8 mouse cellular contexts compared by ENCODE assay signal in the genomic region with DNA sequence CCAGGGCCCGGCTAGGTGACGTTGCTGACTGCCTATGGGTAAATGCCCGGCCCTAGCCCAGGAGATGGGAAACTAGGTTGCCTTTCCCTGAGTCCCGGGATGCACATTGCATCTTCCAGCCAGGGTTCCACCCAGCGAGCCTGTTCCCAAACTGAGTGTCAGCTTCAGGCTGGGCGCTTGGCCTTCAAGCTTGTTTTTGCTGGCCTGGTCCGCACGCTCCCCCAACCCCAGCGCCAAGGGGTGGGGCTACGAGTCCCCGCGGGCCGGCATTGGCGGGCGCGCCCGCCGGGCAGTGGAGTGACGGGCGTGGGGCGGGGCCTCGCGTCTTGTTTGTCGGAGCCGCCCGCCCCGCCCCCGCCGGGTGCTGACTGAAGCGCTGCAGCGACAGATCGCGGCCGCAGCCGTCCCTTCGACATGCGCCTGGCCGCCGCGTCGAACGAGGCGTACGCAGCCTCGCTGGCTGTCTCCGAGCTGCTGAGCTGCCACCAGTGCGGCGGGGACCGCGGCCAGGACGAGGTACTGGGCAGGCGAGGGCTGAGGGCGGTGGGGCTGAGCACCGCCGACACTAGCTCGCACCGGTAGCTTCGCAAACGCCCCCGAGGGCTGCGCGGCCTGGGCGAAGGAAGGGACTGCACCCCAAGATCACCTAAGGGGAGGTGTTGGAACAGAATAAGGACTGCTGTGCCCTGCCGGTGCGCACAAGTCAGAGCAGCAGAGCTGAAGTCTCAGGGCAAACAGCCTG.
DNase-seq lines count a peak whose midpoint lies in the region; ATAC-seq and TF ChIP-seq lines count a peak whose summit lies in the region.

No protein-coding gene starts in this region.

- H3K4me3 ChIP-seq in cerebellum, adult 2 months (replicated peaks; ENCODE audit: insufficient read depth, low read depth, low read length) = peak overlapping the region; percentile 86
- H3K4me3 ChIP-seq in forebrain, postnatal 0 days (ENCODE audit: low read depth, low read length) = peak overlapping the region; percentile 48
- peak overlapping the region; percentile 73 for H3K4me3 ChIP-seq in lung, embryonic 14.5 days (ENCODE audit: low read depth, low read length)

- TF ChIP-seq POLR2A in cerebellum, adult 2 months (IDR thresholded peaks at IDR 0.05; ENCODE audit: borderline replicate concordance, insufficient read depth, low read length) = peak; percentile 91

- no peaks in the 10 kb centered on the region for H3K9me3 ChIP-seq in forebrain, postnatal 0 days (ENCODE audit: low read length)
- no peaks in the 10 kb centered on the region for H3K9me3 ChIP-seq in lung, embryonic 14.5 days (ENCODE audit: low read depth, low read length)

- H3K36me3 ChIP-seq in forebrain, postnatal 0 days (ENCODE audit: insufficient read depth) = no peaks in the 10 kb centered on the region
- no peaks in the 10 kb centered on the region for H3K36me3 ChIP-seq in lung, embryonic 14.5 days (ENCODE audit: insufficient read depth)

- ATAC-seq in forebrain, postnatal 0 days = peak; percentile 98
- ATAC-seq in lung, embryonic 14.5 days (ENCODE audit: insufficient read depth) = peak; percentile 97
- ATAC-seq in neutrophil, adult 5-6 weeks (ENCODE audit: extremely low read depth, insufficient number of reproducible peaks, low FRiP score, poor library complexity, severe bottlenecking) = peak; percentile 75

- TF ChIP-seq CTCF in cerebellum, adult 2 months (IDR thresholded peaks at IDR 0.05; ENCODE audit: borderline replicate concordance, insufficient read depth, low read depth, low read length) = no peak
- TF ChIP-seq CTCF in forebrain, postnatal 0 days (IDR thresholded peaks at IDR 0.05; ENCODE audit: low read depth) = peak; percentile 25
- TF ChIP-seq CTCF in lung, embryonic 14.5 days (IDR thresholded peaks at IDR 0.05; ENCODE audit: low read depth) = 0 out of 2 replicates have a peak, but pooled peaks have one; percentile 9

- WGBS in cerebellum, adult 2 months = under 1% methylated on average over 63 of the region's 65 CpGs
- WGBS in forebrain, postnatal 0 days = 3% methylated on average over 60 of the region's 65 CpGs
- WGBS in lung, embryonic 14.5 days = 1% methylated on average over 65 of the region's 65 CpGs

- H3K27ac ChIP-seq in cerebellum, adult 2 months (ENCODE audit: insufficient read depth, low read length) = peak overlapping the region; percentile 96
- H3K27ac ChIP-seq in forebrain, postnatal 0 days (ENCODE audit: low read depth, low read length) = peak overlapping the region; percentile 80
- H3K27ac ChIP-seq in lung, embryonic 14.5 days (ENCODE audit: low read depth) = peak overlapping the region; percentile 94

- DNase-seq in MEL-GATA-1-ER (ENCODE audit: extremely low read depth, low read depth) = peak; percentile 74
- peak; percentile 95 to 97 for DNase-seq in cerebellum, adult 2 months
- DNase-seq in forebrain, postnatal 0 days = peak; percentile 94
- peak; percentile 97 for DNase-seq in heart, postnatal 4 days
- peak; percentile 84 to 87 for DNase-seq in layer of hippocampus, adult 8-10 months (ENCODE audit: low spot score in 2 of 2)
- DNase-seq in lung, embryonic 14.5 days = peak; percentile 99
- DNase-seq in testis, postnatal 14 days (ENCODE audit: low spot score) = peak; percentile 90

- H3K4me1 ChIP-seq in cerebellum, adult 2 months (ENCODE audit: control insufficient read depth, insufficient read depth, low read length) = peaks cover 7% of the 10 kb centered on the region; the same call in 1 of the 2 replicates
- peaks cover 16% of the 10 kb centered on the region for H3K4me1 ChIP-seq in forebrain, postnatal 0 days (ENCODE audit: insufficient read depth)
- 0 out of 2 replicates have a peak, but pooled peaks cover 3% of the 10 kb centered on the region for H3K4me1 ChIP-seq in lung, embryonic 14.5 days (ENCODE audit: insufficient read depth)

- H3K9ac ChIP-seq in forebrain, postnatal 0 days = peak overlapping the region; percentile 72
- peak overlapping the region; percentile 83 for H3K9ac ChIP-seq in lung, embryonic 14.5 days

- H3K27me3 ChIP-seq in cerebellum, adult 2 months (ENCODE audit: control insufficient read depth, insufficient read depth, low read length) = no peaks in the 10 kb centered on the region
- no peaks in the 10 kb centered on the region for H3K27me3 ChIP-seq in forebrain, postnatal 0 days (ENCODE audit: insufficient read depth, low read length)
- no peaks in the 10 kb centered on the region for H3K27me3 ChIP-seq in lung, embryonic 14.5 days (ENCODE audit: insufficient read depth, low read length)

- H3K4me2 ChIP-seq in forebrain, postnatal 0 days (ENCODE audit: low read depth) = peak overlapping the region; percentile 57
- peak overlapping the region; percentile 89 for H3K4me2 ChIP-seq in lung, embryonic 14.5 days

Comparison
In these comparisons a context has a peak if more than half of its experiments do, and no peak if none do; other contexts are left out.
1. Peak in every context shown above with its lines: DNase-seq, ATAC-seq, H3K4me3 ChIP-seq and H3K27ac ChIP-seq.